ENCODE assay signal across 34 mouse cellular contexts in genomic region chr5:90656681-90657080, GRCm38 (mm10). TPM values are rescaled to one million over a fixed set of nuclear protein-coding genes. Genes with fewer than 3 reads are reported as not detected.
DNase-seq lines count a peak whose midpoint lies in the region; ATAC-seq and TF ChIP-seq lines count a peak whose summit lies in the region.
"Had no signal": no experiment of that assay in that cellular context is flagged by ENCODE, and none has a peak within 500 bp of the region (broad histone marks: within the 10 kb centered on the region; RNA-seq: fewer than 3 reads in every experiment).

No protein-coding gene starts in this region.

- no peak for TF ChIP-seq POLR2A in kidney, adult 2 months (IDR thresholded peaks at IDR 0.05; ENCODE audit: low read depth, low read length)

- no peak overlapping the region for H3K9ac ChIP-seq in embryonic facial prominence, embryonic 11.5 days (replicated peaks; ENCODE audit: low read length)
- no peak overlapping the region for H3K9ac ChIP-seq in neural tube, embryonic 13.5 days
- no peak overlapping the region for H3K9ac ChIP-seq in hindbrain, postnatal 0 days (replicated peaks; ENCODE audit: low read length)
- H3K9ac ChIP-seq: forebrain, embryonic 12.5 days; kidney, embryonic 15.5 days; limb, embryonic 13.5 days; lung, embryonic 15.5 days; midbrain, embryonic 12.5 days had no signal

- H3K27me3 ChIP-seq in embryonic facial prominence, embryonic 11.5 days (ENCODE audit: control insufficient read depth, insufficient read depth, low read length): no peaks in the 10 kb centered on the region
- H3K27me3 ChIP-seq in embryonic facial prominence, embryonic 10.5 days (replicated peaks; ENCODE audit: low read depth, poor library complexity, severe bottlenecking): no peaks in the 10 kb centered on the region
- H3K27me3 ChIP-seq in neural tube, embryonic 13.5 days: no peaks in the 10 kb centered on the region
- no peaks in the 10 kb centered on the region for H3K27me3 ChIP-seq in hindbrain, postnatal 0 days (ENCODE audit: insufficient read depth, low read length)
- H3K27me3 ChIP-seq in kidney, adult 2 months (replicated peaks; ENCODE audit: control insufficient read depth, insufficient read depth, low read length): no peaks in the 10 kb centered on the region
- H3K27me3 ChIP-seq: CH12.LX; forebrain, embryonic 12.5 days; megakaryocyte, embryonic 14.5 days; midbrain, embryonic 12.5 days had no signal

- H3K4me2 ChIP-seq in embryonic facial prominence, embryonic 11.5 days (ENCODE audit: low read depth, low read length): no peak overlapping the region
- no peak overlapping the region for H3K4me2 ChIP-seq in neural tube, embryonic 13.5 days
- no peak overlapping the region for H3K4me2 ChIP-seq in hindbrain, postnatal 0 days (ENCODE audit: low read depth, low read length)
- H3K4me2 ChIP-seq: forebrain, embryonic 12.5 days; heart, embryonic 11.5 days; kidney, embryonic 15.5 days; limb, embryonic 13.5 days; liver, embryonic 11.5 days; lung, embryonic 15.5 days; midbrain, embryonic 12.5 days had no signal

- ATAC-seq in embryonic facial prominence, embryonic 11.5 days (replicated peaks; ENCODE audit: insufficient number of reproducible peaks, low FRiP score, low TSS enrichment, low read depth): no peak
- ATAC-seq in neural tube, embryonic 13.5 days (ENCODE audit: low read depth): 0 out of 2 replicates have a peak, but pooled peaks have one; percentile 25
- ATAC-seq in hindbrain, postnatal 0 days: 0 out of 2 replicates have a peak, but pooled peaks have one; percentile 8
- ATAC-seq: inflammation-experienced regulatory T-cells, adult 6 months had no signal

- DNase-seq in embryonic facial prominence, embryonic 11.5 days (ENCODE audit: low spot score): peak; percentile 25
- no peak for DNase-seq in embryonic facial prominence, embryonic 10.5 days (ENCODE audit: low spot score)
- no peak for DNase-seq in neural tube, embryonic 10.5 days (ENCODE audit: extremely low spot score, low spot score)
- DNase-seq in hindbrain, postnatal 0 days (ENCODE audit: low spot score): no peak
- no peak for DNase-seq in left cerebral cortex, adult 11 months (ENCODE audit: low spot score)
- no peak for DNase-seq in kidney, adult 2 months
- DNase-seq in lung, postnatal 10 days: no peak
- DNase-seq: adrenal gland, adult 8-10 months; cerebellum, adult 11 months; cerebellum, adult 9-10 months; cerebellum, postnatal 36 days; embryo, embryonic 11 days; gastrocnemius, postnatal 25 days; heart, postnatal 36 days; kidney, adult 11 months; kidney, postnatal 36 days; lung, postnatal 4 days; right cerebral cortex, adult 18-20 months; spleen, adult 18-20 months; thymus, postnatal 25 days had no signal

- no peaks in the 10 kb centered on the region for H3K9me3 ChIP-seq in embryonic facial prominence, embryonic 11.5 days (replicated peaks; ENCODE audit: control insufficient read depth, low read length)
- H3K9me3 ChIP-seq in embryonic facial prominence, embryonic 10.5 days: no peaks in the 10 kb centered on the region
- no peaks in the 10 kb centered on the region for H3K9me3 ChIP-seq in neural tube, embryonic 13.5 days
- no peaks in the 10 kb centered on the region for H3K9me3 ChIP-seq in hindbrain, postnatal 0 days (ENCODE audit: low read length)
- H3K9me3 ChIP-seq: forebrain, embryonic 12.5 days; kidney, embryonic 15.5 days; limb, embryonic 13.5 days; lung, embryonic 15.5 days; megakaryocyte, embryonic 14.5 days; midbrain, embryonic 12.5 days had no signal

- no peak overlapping the region for H3K4me3 ChIP-seq in embryonic facial prominence, embryonic 11.5 days (ENCODE audit: low read depth, low read length)
- H3K4me3 ChIP-seq in embryonic facial prominence, embryonic 10.5 days: no peak overlapping the region
- no peak overlapping the region for H3K4me3 ChIP-seq in neural tube, embryonic 13.5 days
- no peak overlapping the region for H3K4me3 ChIP-seq in hindbrain, postnatal 0 days (ENCODE audit: low read length)
- no peak overlapping the region for H3K4me3 ChIP-seq in kidney, adult 2 months (ENCODE audit: insufficient read depth, low read depth, low read length)
- H3K4me3 ChIP-seq: erythroblast, embryonic 14.5 days; forebrain, embryonic 12.5 days; kidney, embryonic 15.5 days; layer of hippocampus, adult 2 months; limb, embryonic 13.5 days; lung, embryonic 15.5 days; megakaryocyte, embryonic 14.5 days; midbrain, embryonic 12.5 days; myocyte had no signal

- no peaks in the 10 kb centered on the region for H3K36me3 ChIP-seq in embryonic facial prominence, embryonic 11.5 days (replicated peaks; ENCODE audit: control insufficient read depth, insufficient read depth, low read depth, low read length)
- H3K36me3 ChIP-seq in embryonic facial prominence, embryonic 10.5 days (replicated peaks): no peaks in the 10 kb centered on the region
- no peaks in the 10 kb centered on the region for H3K36me3 ChIP-seq in neural tube, embryonic 13.5 days
- H3K36me3 ChIP-seq in hindbrain, postnatal 0 days (ENCODE audit: insufficient read depth, low read length): no peaks in the 10 kb centered on the region
- H3K36me3 ChIP-seq in kidney, adult 2 months (ENCODE audit: control insufficient read depth, insufficient read depth, low read length): no peaks in the 10 kb centered on the region
- H3K36me3 ChIP-seq: forebrain, embryonic 12.5 days; kidney, embryonic 15.5 days; limb, embryonic 13.5 days; lung, embryonic 15.5 days; midbrain, embryonic 12.5 days had no signal

- no peaks in the 10 kb centered on the region for H3K4me1 ChIP-seq in embryonic facial prominence, embryonic 11.5 days (ENCODE audit: control insufficient read depth, insufficient read depth, low read length)
- H3K4me1 ChIP-seq in embryonic facial prominence, embryonic 10.5 days: peaks cover 17% of the 10 kb centered on the region
- no peaks in the 10 kb centered on the region for H3K4me1 ChIP-seq in neural tube, embryonic 13.5 days (replicated peaks)
- no peaks in the 10 kb centered on the region for H3K4me1 ChIP-seq in hindbrain, postnatal 0 days (ENCODE audit: insufficient read depth, low read length)
- H3K4me1 ChIP-seq in kidney, adult 2 months (ENCODE audit: control insufficient read depth, insufficient read depth, low read length): no peaks in the 10 kb centered on the region
- H3K4me1 ChIP-seq: forebrain, embryonic 12.5 days; kidney, embryonic 15.5 days; limb, embryonic 13.5 days; midbrain, embryonic 12.5 days had no signal

- TF ChIP-seq CTCF in hindbrain, postnatal 0 days (IDR thresholded peaks at IDR 0.05; ENCODE audit: low read depth): no peak
- TF ChIP-seq CTCF in kidney, adult 2 months (conservative IDR thresholded peaks at IDR 0.05; ENCODE audit: insufficient read depth, insufficient read length, low read depth, low read length): no peak

- WGBS in embryonic facial prominence, embryonic 11.5 days: 58% methylated on average over 6 of the region's 6 CpGs
- WGBS in embryonic facial prominence, embryonic 10.5 days: 80% methylated on average over 6 of the region's 6 CpGs
- 79% methylated on average over 6 of the region's 6 CpGs for WGBS in neural tube, embryonic 13.5 days
- WGBS in hindbrain, postnatal 0 days: 76% methylated on average over 6 of the region's 6 CpGs
- WGBS in kidney, adult 2 months: 85% methylated on average over 6 of the region's 6 CpGs

- no peak overlapping the region for H3K27ac ChIP-seq in embryonic facial prominence, embryonic 11.5 days (replicated peaks; ENCODE audit: low read depth, low read length)
- H3K27ac ChIP-seq in embryonic facial prominence, embryonic 10.5 days (replicated peaks): no peak overlapping the region
- no peak overlapping the region for H3K27ac ChIP-seq in neural tube, embryonic 13.5 days (replicated peaks)
- H3K27ac ChIP-seq in hindbrain, postnatal 0 days: no peak overlapping the region
- no peak overlapping the region for H3K27ac ChIP-seq in kidney, adult 2 months (ENCODE audit: insufficient read depth, low read depth, low read length)
- H3K27ac ChIP-seq: forebrain, embryonic 12.5 days; kidney, embryonic 15.5 days; layer of hippocampus, adult 2 months; limb, embryonic 13.5 days; lung, embryonic 15.5 days; midbrain, embryonic 12.5 days had no signal

RNA-seq across cellular contexts. Expression of gene Rassf6, which starts 16.2 kb away (rescaled TPM):
- 0.29 and 0.61 TPM in 2 replicates for polyA plus RNA-seq in embryonic facial prominence, embryonic 11.5 days (2014; fragmentation: Nextera tagmentation; extraction: Ambion mirVana)
- polyA plus RNA-seq in embryonic facial prominence, embryonic 10.5 days (2016; fragmentation: Nextera tagmentation; extraction: Ambion mirVana): 0.30 and 0.40 TPM in 2 replicates
- polyA plus RNA-seq in neural tube, embryonic 13.5 days (2015; fragmentation: Nextera tagmentation; extraction: Ambion mirVana): 1.7 and 1.9 TPM in 2 replicates
- total RNA-seq in hindbrain, postnatal 0 days (2014; rRNA removed): 1.4 and 1.8 TPM in 2 replicates
- 2.8 and 3.9 TPM in 2 replicates for polyA plus RNA-seq in hindbrain, postnatal 0 days (2015; fragmentation: Nextera tagmentation; extraction: Ambion mirVana)
- polyA plus RNA-seq in kidney, adult 2 months (2012; rRNA removed): 10.4 and 11.4 TPM in 2 replicates
- total RNA-seq: gastrocnemius, postnatal 25 days; heart, postnatal 36 days had no signal
- polyA plus RNA-seq: erythroblast, embryonic 14.5 days; myocyte had no signal
